Mouse (Mus musculus): Measurements from ENCODE around the gene Timm22. TPM values are rescaled to one million over a fixed set of nuclear protein-coding genes. Genes with fewer than 3 reads are reported as not detected.

Gene Timm22
- total RNA-seq (2023): 10 to 100 TPM; 14.3 to 20.0 TPM

DNA sequence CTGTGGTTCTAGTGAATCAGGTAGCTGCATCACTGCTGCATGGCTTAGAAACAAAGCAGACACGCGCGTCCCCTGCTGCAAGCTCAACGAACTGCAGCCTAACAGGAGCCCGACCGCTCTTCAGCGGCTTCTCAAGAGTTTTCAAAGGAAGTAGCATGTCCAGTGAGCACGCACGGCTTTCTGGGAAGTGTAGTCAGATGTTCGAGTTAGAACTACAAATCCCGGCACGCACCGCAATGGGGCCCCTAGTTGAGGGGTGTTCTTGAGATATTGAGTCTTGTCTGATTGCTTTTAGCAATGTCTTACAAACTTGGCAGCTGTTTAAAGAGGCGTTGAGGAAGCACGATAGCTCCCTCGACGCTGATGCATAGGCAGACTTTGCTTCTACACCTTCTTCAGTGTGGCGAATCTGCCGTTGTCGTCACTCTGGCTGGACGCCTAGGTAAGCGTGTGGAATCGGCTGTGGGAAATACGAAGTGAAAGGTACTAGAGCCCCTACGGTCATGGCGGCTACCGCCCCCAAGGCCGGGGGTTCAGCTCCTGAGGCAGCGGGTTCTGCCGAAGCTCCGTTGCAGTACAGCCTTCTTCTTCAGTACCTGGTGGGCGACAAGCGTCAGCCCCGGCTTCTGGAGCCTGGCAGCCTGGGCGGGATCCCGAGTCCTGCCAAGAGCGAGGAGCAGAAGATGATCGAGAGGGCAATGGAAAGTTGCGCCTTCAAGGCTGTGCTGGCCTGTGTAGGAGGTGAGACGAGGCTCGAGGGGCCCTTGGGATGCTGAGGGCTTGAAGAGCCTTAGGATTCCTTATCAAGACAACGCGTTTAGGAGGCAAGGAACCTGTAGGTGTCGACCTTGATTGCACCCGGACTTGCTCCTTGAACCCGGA, at the start of gene Timm22:
TSS of gene Timm22 (plus strand) at position 251 of the 882 bp plus-strand sequence.

GRCm38 (mm10) chr11:76398798-76399586, 7.8 kb upstream of the Timm22 start, which contains the start of gene Nxn:
TSS of gene Nxn (minus strand) at chr11:76399140.

Other genes with a start within 250 kb of the Timm22 start
- 10 to 100 TPM; 54.6 to 56.8 TPM for gene Vps53, start 227.3 kb upstream of the Timm22 start, total RNA-seq (2023)
- gene Fam57a, start 227.3 kb upstream of the Timm22 start, total RNA-seq (2023): 1 to 10 TPM; 2.1 to 4.1 TPM
- not detected for gene Dbil5, start 189.3 kb upstream of the Timm22 start, total RNA-seq (2023)
- gene Gemin4, start 189.3 kb upstream of the Timm22 start, total RNA-seq (2023): 10 to 100 TPM in 1 of 2 experiments, 1 to 10 TPM in 1; 7.0 to 12.8 TPM
- 10 to 100 TPM; 18.3 to 23.1 TPM for gene Mrm3, start 163.2 kb upstream of the Timm22 start, total RNA-seq (2023)
- 10 to 100 TPM; 21.8 to 24.5 TPM for gene Glod4, start 163.2 kb upstream of the Timm22 start, total RNA-seq (2023)
- gene Nxn, start 7.8 kb upstream of the Timm22 start, total RNA-seq (2023): 1 to 10 TPM; 9.5 to 9.6 TPM
- 10 to 100 TPM; 61.0 to 65.3 TPM for gene Abr, start 215.4 kb downstream of the Timm22 start, total RNA-seq (2023)

Measured in T-cell, adult 66 days (primary cell).